Mouse (Mus musculus) lung, adult 2 months (tissue): ENCODE data around the gene Olfr521. TPM values are rescaled to one million over a fixed set of nuclear protein-coding genes. Genes with fewer than 3 reads are reported as not detected.
"Not testable (repeated sequence)": the region's sequence is repeated elsewhere in the genome, so short reads cannot be mapped to it uniquely, and the experiment has no call there.

Source experiments
- DNase-seq: peaks from one replicate; pipeline ENCODE4 v3.0.0; 2022
- H3K4me1 ChIP-seq: fragments of 200-500 bp; 2 replicates; pipeline ENCODE4 v1.6.1; 2011; ENCODE audit warnings: low read length; ENCODE audit not compliant: control insufficient read depth, insufficient read depth
- H3K4me3 ChIP-seq: fragments of 200-500 bp; replicated peaks from 2 replicates; pipeline ENCODE3; 2011; ENCODE audit warnings: low read depth, mild to moderate bottlenecking, control low read depth, low read length; ENCODE audit errors: extremely low read depth
- CTCF ChIP-seq: fragments of 200-500 bp; IDR thresholded peaks from 2 replicates; pipeline ENCODE4 v1.5.1; 2011; ENCODE audit warnings: mild to moderate bottlenecking, low read length, control low read depth; ENCODE audit not compliant: insufficient read depth
- POLR2A ChIP-seq: fragments of 200-500 bp; IDR thresholded peaks from 2 replicates; pipeline ENCODE4 v1.6.1; 2011; ENCODE audit warnings: low read depth, mild to moderate bottlenecking, control low read depth, low read length, borderline replicate concordance; ENCODE audit errors: extremely low read depth
- WGBS: fragments of 180-500 bp; shearing (Covaris S2); methylation state at CpG from one replicate; pipeline ENCODE4 v1.1.7; 2018; 5-methylcytosine and 5-hydroxymethylcytosine counted together
- polyA plus RNA-seq: library from polyadenylated mRNA; depleted of rRNA; stranded (reverse); fragments of >200 nt; gene quantifications from 2 replicates; pipeline ENCODE4 v1.2.3, GENCODE M21; 2012; rRNA removed

Olfr521 gene
- not detected in 2 replicates for polyA plus RNA-seq

DNA sequence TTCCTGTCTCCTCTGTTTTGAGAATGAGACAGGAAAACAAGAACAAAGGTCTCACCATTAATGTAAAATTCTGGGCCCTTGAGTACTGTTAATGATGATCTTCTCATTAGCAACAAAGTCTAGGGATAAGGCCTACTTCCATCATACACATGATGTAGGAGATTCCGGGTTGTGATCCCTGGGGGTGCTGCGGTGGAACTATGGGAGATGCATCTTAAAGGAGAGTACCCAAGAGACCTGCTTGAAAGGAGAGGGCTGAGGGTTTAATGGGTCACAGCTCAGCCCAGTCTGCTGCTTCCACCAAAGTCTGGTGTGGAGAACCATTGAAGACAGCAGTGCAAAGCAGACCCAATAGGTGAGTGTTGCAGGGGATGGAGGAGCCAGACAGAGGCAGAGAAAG, at the start of gene Olfr521:
Gene Olfr521, plus strand, starts transcription at position 301 of the 400 bp plus-strand sequence.
- no peak for TF ChIP-seq POLR2A
- TF ChIP-seq CTCF = no peak
- Histone ChIP-seq H3K4me1 (no peaks in the 10 kb centered on the region), H3K4me3 (no peak within 1 kb of the TSS)
- no peak for DNase-seq
- 90% methylated on average over 2 of the region's 2 CpGs for WGBS

- DNase-seq = no peak
- Histone ChIP-seq H3K4me1 (no peaks in the 10 kb centered on the region), H3K4me3 (no peak overlapping the region)
- 86% methylated on average over 2 of the region's 2 CpGs for WGBS
- TF ChIP-seq CTCF (no peak), POLR2A (no peak)
Observed at GRCm38 (mm10) chr7:99716536-99716935, 46.8 kb upstream of the Olfr521 start.

- TF ChIP-seq CTCF = no peak
- DNase-seq = no peak
- no peak within 1 kb of the TSS for H3K4me3 ChIP-seq
- H3K4me1 ChIP-seq = no peaks in the 10 kb centered on the region
- WGBS = 87% methylated on average over 2 of the region's 2 CpGs
Observed at GRCm38 (mm10) chr7:99729973-99730372, 33.3 kb upstream of the Olfr521 start, which contains the start of gene Olfr520. Gene Olfr520, plus strand, starts transcription at chr7:99730273.

DNA sequence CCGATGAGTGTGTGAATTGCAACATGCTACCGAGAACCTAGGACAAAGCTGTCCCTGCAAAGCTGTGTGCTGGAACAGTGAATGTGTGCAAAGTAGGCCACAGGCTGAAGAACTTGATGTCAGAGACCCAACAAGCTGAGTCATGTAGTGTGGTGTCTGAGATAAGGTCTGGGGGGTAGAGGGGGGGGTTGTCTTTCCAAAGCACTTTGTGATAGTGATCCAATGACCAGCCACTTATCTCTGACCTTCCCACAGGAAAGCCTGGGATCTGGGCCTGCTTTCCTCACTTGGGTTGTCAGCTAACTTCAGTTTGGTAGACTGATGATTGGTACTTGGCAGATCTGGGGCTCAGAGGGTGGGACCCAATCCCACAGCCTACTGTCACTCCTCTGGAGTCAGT, 28.7 kb upstream of the Olfr521 start:
- 79% methylated on average over 2 of the region's 2 CpGs for WGBS
- DNase-seq = no peak

GRCm38 (mm10) chr7:99735491-99735890, 27.8 kb upstream of the Olfr521 start:
- H3K4me3 ChIP-seq, H3K4me1 ChIP-seq, DNase-seq: not testable (repeated sequence)
- 86% methylated on average over 9 of the region's 9 CpGs for WGBS

More for the DNA sequence above, 28.7 kb upstream of the Olfr521 start:
- TF ChIP-seq POLR2A (no peak), CTCF (no peak)
- no peaks in the 10 kb centered on the region for H3K4me1 ChIP-seq
- H3K4me3 ChIP-seq = no peak overlapping the region

GRCm38 (mm10) chr7:99739276-99739675, 24.0 kb upstream of the Olfr521 start:
- Histone ChIP-seq H3K4me1 (no peaks in the 10 kb centered on the region), H3K4me3 (no peak overlapping the region)
- 50% methylated on average over 9 of the region's 9 CpGs for WGBS
- DNase-seq = no peak
- TF ChIP-seq CTCF (no peak), POLR2A (no peak)

DNA sequence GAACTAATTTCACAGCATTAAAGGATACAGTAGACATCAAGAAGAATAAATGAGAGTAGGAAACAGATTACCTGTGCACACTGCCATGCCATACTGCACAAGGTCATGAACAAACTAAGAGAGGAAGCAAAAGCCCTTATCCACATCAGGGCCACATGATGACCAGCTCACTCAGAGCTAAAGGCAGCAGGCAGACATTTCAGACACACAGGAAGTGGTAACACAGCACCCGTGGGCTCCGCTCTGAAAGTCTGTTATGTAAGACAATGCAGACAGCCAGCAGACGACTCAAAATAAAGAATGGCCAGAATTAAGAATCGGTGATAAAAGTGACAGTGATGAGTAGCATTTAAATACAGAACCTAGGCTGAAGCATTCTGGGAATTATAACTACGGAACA, 18.1 kb downstream of the Olfr521 start:
- no peak for TF ChIP-seq CTCF
- TF ChIP-seq POLR2A = no peak

DNA sequence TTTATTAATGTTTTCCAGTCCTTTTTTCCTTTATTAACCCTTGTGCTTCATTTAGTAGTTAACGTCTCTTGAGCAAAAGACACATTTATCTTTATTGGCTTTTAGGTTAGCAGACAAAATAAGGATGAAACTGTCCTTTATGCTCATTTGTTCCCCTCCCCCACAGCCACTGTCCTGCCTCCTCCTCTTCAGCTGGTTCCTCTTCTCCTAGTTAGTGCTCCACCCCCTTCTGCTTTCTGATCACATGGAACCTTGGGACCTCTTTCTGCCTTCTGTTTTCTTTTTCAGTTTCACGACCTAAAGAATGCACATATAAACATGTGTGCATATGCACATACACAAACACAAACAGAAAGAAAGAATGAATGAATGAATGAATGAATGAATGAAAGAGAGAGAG, 18.6 kb downstream of the Olfr521 start:
- no peak for TF ChIP-seq POLR2A
- TF ChIP-seq CTCF = no peak
- H3K4me1 ChIP-seq = no peaks in the 10 kb centered on the region
- 64% methylated on average over 2 of the region's 2 CpGs for WGBS
- H3K4me3 ChIP-seq = no peak overlapping the region
- DNase-seq = no peak

More for the DNA sequence above, 18.1 kb downstream of the Olfr521 start:
- 48% methylated on average over 5 of the region's 5 CpGs for whole genome bisulfite sequencing
- no peak overlapping the region for H3K4me3 ChIP-seq
- no peaks in the 10 kb centered on the region for H3K4me1 ChIP-seq
- DNase-seq = no peak

GRCm38 (mm10) chr7:99783421-99783820, 20.1 kb downstream of the Olfr521 start:
- Histone ChIP-seq H3K4me1 (no peaks in the 10 kb centered on the region), H3K4me3 (no peak overlapping the region)
- DNase-seq = no peak
- TF ChIP-seq POLR2A = no peak
- TF ChIP-seq CTCF = no peak
- 83% methylated on average over 7 of the region's 7 CpGs for WGBS

GRCm38 (mm10) chr7:99785553-99785952, 22.2 kb downstream of the Olfr521 start:
- WGBS = 67% methylated on average over 3 of the region's 3 CpGs
- no peak for DNase-seq
- Histone ChIP-seq H3K4me3 (no peak overlapping the region), H3K4me1 (no peaks in the 10 kb centered on the region)
- no peak for TF ChIP-seq POLR2A
- TF ChIP-seq CTCF = no peak

- H3K4me3 ChIP-seq = no peak overlapping the region
- H3K4me1 ChIP-seq = no peaks in the 10 kb centered on the region
- 91% methylated on average over 3 of the region's 3 CpGs for WGBS
- no peak for DNase-seq
- TF ChIP-seq POLR2A (no peak), CTCF (no peak)
Observed at GRCm38 (mm10) chr7:99786774-99787173, 23.5 kb downstream of the Olfr521 start.
